Mouse (Mus musculus) forebrain, embryonic 14.5 days (tissue): ENCODE measurements at regions not wholly inside any gene's neighbourhood (a gene's known extent, or its start where the extent isn't known, plus 50 kb on each side); places are given as distances from the start of the nearest gene placed in this dataset.

Experiments used
- ATAC-seq: fragments of 200-750 bp; cut with Nextera tagmentation; 2 replicates; pipeline ENCODE4 v1.8.0; 2017; ENCODE audit warnings: mild to moderate bottlenecking, moderate library complexity
- DNase-seq: peaks from one replicate; pipeline ENCODE4 v3.0.0-alpha.2; 2015; ENCODE audit warnings: low spot score
- H3K27ac ChIP-seq: fragments of 300-500 bp; sonication (generic); 2 replicates; pipeline ENCODE4 v1.5.1; 2014; ENCODE audit warnings: low read depth, mild to moderate bottlenecking, control low read depth, low read length, moderate library complexity
- H3K27me3 ChIP-seq: fragments of 300-500 bp; sonication (generic); replicated peaks from 2 replicates; pipeline ENCODE4 v1.6.1; 2014; ENCODE audit warnings: low read length, control low read depth, mixed read lengths; ENCODE audit not compliant: control insufficient read depth, insufficient read depth
- H3K36me3 ChIP-seq: fragments of 300-500 bp; sonication (generic); 2 replicates; pipeline ENCODE4 v1.6.1; 2014; ENCODE audit warnings: low read length, control low read depth; ENCODE audit not compliant: control insufficient read depth, insufficient read depth
- H3K4me1 ChIP-seq: fragments of 300-500 bp; sonication (generic); 2 replicates; pipeline ENCODE4 v1.6.1; 2014; ENCODE audit warnings: antibody characterized with exemption, low read length, control low read depth; ENCODE audit not compliant: control insufficient read depth, insufficient read depth
- H3K4me2 ChIP-seq: fragments of 300-500 bp; sonication (generic); 2 replicates; pipeline ENCODE4 v1.6.1; 2014; ENCODE audit warnings: mild to moderate bottlenecking, control low read depth, low read length
- H3K4me3 ChIP-seq: fragments of 300-500 bp; sonication (generic); 2 replicates; pipeline ENCODE4 v1.5.1; 2014; ENCODE audit warnings: low read depth, low read length, control low read depth
- H3K9ac ChIP-seq: fragments of 300-500 bp; sonication (generic); 2 replicates; pipeline ENCODE4 v1.6.1; 2014; ENCODE audit warnings: mild to moderate bottlenecking, low read length, control low read depth, moderate library complexity
- H3K9me3 ChIP-seq: fragments of 300-500 bp; sonication (generic); replicated peaks from 2 replicates; pipeline ENCODE4 v1.6.1; 2016; ENCODE audit warnings: low read length, control low read depth, mixed read lengths; ENCODE audit not compliant: control insufficient read depth
- WGBS: fragments of 180-500 bp; shearing (Covaris S2); extraction: QIAGEN DNeasy Blood & Tissue Kit; methylation state at CpG from one replicate; pipeline ENCODE4 v1.1.7; 2014; 5-methylcytosine and 5-hydroxymethylcytosine counted together

GRCm38 (mm10) chr15:97188545-97188944, 58.4 kb upstream of the Pced1b start:
- Histone ChIP-seq H3K27me3 (no peaks in the 10 kb centered on the region), H3K27ac (no peak overlapping the region), H3K9me3 (no peaks in the 10 kb centered on the region), H3K4me3 (no peak overlapping the region), H3K4me2 (no peak overlapping the region), H3K4me1 (no peaks in the 10 kb centered on the region), H3K36me3 (no peaks in the 10 kb centered on the region), H3K9ac (no peak overlapping the region)
- no peak for ATAC-seq
- WGBS = 89% methylated on average over 17 of the region's 17 CpGs
- DNase-seq = no peak

GRCm38 (mm10) chr15:97187831-97188230, 59.1 kb upstream of the Pced1b start:
- no peak for ATAC-seq
- Histone ChIP-seq H3K4me2 (no peak overlapping the region), H3K4me1 (no peaks in the 10 kb centered on the region), H3K4me3 (no peak overlapping the region), H3K36me3 (no peaks in the 10 kb centered on the region), H3K9me3 (no peaks in the 10 kb centered on the region), H3K27ac (no peak overlapping the region), H3K27me3 (no peaks in the 10 kb centered on the region), H3K9ac (no peak overlapping the region)
- WGBS = 42% methylated on average over 3 of the region's 3 CpGs
- DNase-seq = peak; percentile 55

GRCm38 (mm10) chr15:97186034-97186433, 60.9 kb upstream of the Pced1b start:
- Histone ChIP-seq H3K36me3 (no peaks in the 10 kb centered on the region), H3K9ac (no peak overlapping the region), H3K9me3 (no peaks in the 10 kb centered on the region), H3K4me3 (no peak overlapping the region), H3K27ac (no peak overlapping the region), H3K4me1 (peaks cover 6% of the 10 kb centered on the region), H3K27me3 (no peaks in the 10 kb centered on the region), H3K4me2 (no peak overlapping the region)
- 72% methylated on average over 8 of the region's 8 CpGs for WGBS
- DNase-seq (no peak), ATAC-seq (no peak)

DNA sequence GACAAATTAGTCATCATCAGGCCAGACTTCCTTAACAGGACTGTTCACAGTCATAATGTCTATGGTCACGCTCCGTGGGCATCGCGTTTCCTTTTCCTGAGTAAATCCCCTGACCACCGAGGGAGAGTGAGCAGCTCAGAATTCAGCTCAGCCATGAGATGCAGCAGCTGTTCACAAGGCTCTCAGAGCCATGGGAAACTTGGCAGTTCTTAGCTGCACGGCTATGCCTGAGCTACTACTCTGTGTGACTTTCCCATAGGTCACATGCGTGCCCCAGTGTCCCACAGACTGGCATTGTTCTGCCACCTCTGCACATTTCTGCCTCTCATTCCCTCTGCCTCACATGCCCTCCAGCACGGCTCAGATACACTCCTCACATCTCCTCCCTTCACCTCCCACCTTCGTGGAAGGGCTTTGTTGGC, 64.3 kb upstream of the Pced1b start:
- Histone ChIP-seq H3K9me3 (no peaks in the 10 kb centered on the region), H3K4me1 (peaks cover 10% of the 10 kb centered on the region), H3K9ac (no peak overlapping the region), H3K27ac (no peak overlapping the region), H3K4me3 (no peak overlapping the region), H3K27me3 (no peaks in the 10 kb centered on the region), H3K4me2 (no peak overlapping the region), H3K36me3 (no peaks in the 10 kb centered on the region)
- WGBS = 67% methylated on average over 9 of the region's 9 CpGs
- no peak for DNase-seq
- ATAC-seq = no peak

GRCm38 (mm10) chr15:97180970-97181669, 65.8 kb upstream of the Pced1b start:
- Histone ChIP-seq H3K27ac (peak overlapping the region; percentile 59; the same call in 1 of the 2 replicates), H3K9ac (no peak overlapping the region), H3K36me3 (no peaks in the 10 kb centered on the region), H3K4me1 (peaks cover 10% of the 10 kb centered on the region), H3K4me3 (no peak overlapping the region), H3K4me2 (no peak overlapping the region), H3K27me3 (no peaks in the 10 kb centered on the region), H3K9me3 (no peaks in the 10 kb centered on the region)
- 39% methylated on average over 9 of the region's 9 CpGs for WGBS
- peak; percentile 74 for DNase-seq
- peak; percentile 55 for ATAC-seq

DNA sequence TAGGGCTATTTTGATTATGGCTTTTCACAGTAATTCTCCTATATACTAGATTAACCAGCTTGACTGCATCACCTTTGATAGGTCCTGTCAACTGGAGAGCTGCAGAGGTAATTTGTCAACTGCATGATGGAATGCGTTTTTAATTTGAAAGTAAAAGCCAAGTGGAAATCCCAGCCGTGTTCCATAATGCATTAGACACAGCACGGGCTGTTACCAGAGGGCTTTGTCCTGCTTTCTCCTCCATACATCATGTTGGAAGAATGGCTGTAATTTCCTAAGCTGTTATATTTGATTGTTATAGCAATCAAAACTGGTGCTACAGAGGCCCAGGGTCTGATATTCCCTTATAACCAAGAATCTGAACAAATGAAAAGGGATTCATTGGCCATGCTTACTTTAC, 68.6 kb upstream of the Pced1b start:
- 73% methylated on average over 3 of the region's 3 CpGs for WGBS
- Histone ChIP-seq H3K27me3 (no peaks in the 10 kb centered on the region), H3K27ac (no peak overlapping the region), H3K9ac (no peak overlapping the region), H3K4me3 (no peak overlapping the region), H3K9me3 (no peaks in the 10 kb centered on the region), H3K4me1 (peaks cover 10% of the 10 kb centered on the region), H3K4me2 (no peak overlapping the region), H3K36me3 (no peaks in the 10 kb centered on the region)
- no peak for DNase-seq
- ATAC-seq = no peak

GRCm38 (mm10) chr15:97177806-97178205, 69.1 kb upstream of the Pced1b start:
- Histone ChIP-seq H3K27me3 (no peaks in the 10 kb centered on the region), H3K9me3 (no peaks in the 10 kb centered on the region), H3K4me2 (no peak overlapping the region), H3K27ac (no peak overlapping the region), H3K4me3 (no peak overlapping the region), H3K4me1 (peaks cover 10% of the 10 kb centered on the region), H3K9ac (no peak overlapping the region), H3K36me3 (no peaks in the 10 kb centered on the region)
- DNase-seq = no peak
- no peak for ATAC-seq
- 91% methylated on average over 4 of the region's 4 CpGs for WGBS

GRCm38 (mm10) chr15:97174989-97175388, 71.9 kb upstream of the Pced1b start:
- ATAC-seq (no peak), DNase-seq (no peak)
- Histone ChIP-seq H3K4me3 (no peak overlapping the region), H3K9ac (no peak overlapping the region), H3K4me2 (no peak overlapping the region), H3K27me3 (no peaks in the 10 kb centered on the region), H3K27ac (no peak overlapping the region), H3K36me3 (no peaks in the 10 kb centered on the region), H3K4me1 (no peaks in the 10 kb centered on the region), H3K9me3 (no peaks in the 10 kb centered on the region)
- WGBS = 73% methylated on average over 5 of the region's 5 CpGs

- no peak overlapping the region for H3K9ac ChIP-seq
- 83% methylated on average over 17 of the region's 17 CpGs for WGBS
- no peaks in the 10 kb centered on the region for H3K27me3 ChIP-seq
Measured at GRCm38 (mm10) chr15:97173233-97173632, 73.7 kb upstream of the Pced1b start.

More at GRCm38 (mm10) chr15:97173233-97173632, 73.7 kb upstream of the Pced1b start:
- Histone ChIP-seq H3K36me3 (no peaks in the 10 kb centered on the region), H3K4me1 (no peaks in the 10 kb centered on the region), H3K9me3 (no peaks in the 10 kb centered on the region), H3K27ac (no peak overlapping the region), H3K4me3 (no peak overlapping the region), H3K4me2 (no peak overlapping the region)
- DNase-seq (no peak), ATAC-seq (no peak)
